Mouse (Mus musculus) embryonic facial prominence, embryonic 14.5 days (tissue): Measurements from ENCODE around the gene Zfp568. TPM values are rescaled to one million over a fixed set of nuclear protein-coding genes. Genes with fewer than 3 reads are reported as not detected.
A peak's percentile ranks its signal among the peaks of the same experiment; 100 is the strongest.

Experiments
- ATAC-seq: fragments of 200-750 bp; cut with Nextera tagmentation; 2 replicates; pipeline ENCODE4 v1.8.0; 2017; ENCODE audit warnings: low read depth, moderate number of reproducible peaks, moderate TSS enrichment
- DNase-seq: peaks from one replicate; pipeline ENCODE4 v3.0.0-alpha.2; 2015; ENCODE audit warnings: low spot score
- H3K27ac ChIP-seq: fragments of 300-500 bp; sonication (generic); replicated peaks from 2 replicates; pipeline ENCODE4 v1.5.1; 2014; ENCODE audit warnings: low read depth, mild to moderate bottlenecking, low read length, moderate library complexity
- H3K27me3 ChIP-seq: fragments of 300-500 bp; sonication (generic); replicated peaks from 2 replicates; pipeline ENCODE4 v1.6.1; 2014; ENCODE audit warnings: low read length; ENCODE audit not compliant: control insufficient read depth, insufficient read depth
- H3K36me3 ChIP-seq: fragments of 300-500 bp; sonication (generic); 2 replicates; pipeline ENCODE4 v1.6.1; 2014; ENCODE audit warnings: low read length, mixed read lengths; ENCODE audit not compliant: control insufficient read depth, insufficient read depth
- H3K4me1 ChIP-seq: fragments of 300-500 bp; sonication (generic); 2 replicates; pipeline ENCODE4 v1.6.1; 2014; ENCODE audit warnings: antibody characterized with exemption, low read length; ENCODE audit not compliant: control insufficient read depth, insufficient read depth
- H3K4me2 ChIP-seq: fragments of 300-500 bp; sonication (generic); 2 replicates; pipeline ENCODE4 v1.6.1; 2014; ENCODE audit warnings: low read depth, mild to moderate bottlenecking, low read length, moderate library complexity, mixed read lengths
- H3K4me3 ChIP-seq: fragments of 300-500 bp; sonication (generic); 2 replicates; pipeline ENCODE4 v1.5.1; 2014; ENCODE audit warnings: low read depth, mild to moderate bottlenecking, low read length
- H3K9ac ChIP-seq: fragments of 300-500 bp; sonication (generic); 2 replicates; pipeline ENCODE4 v1.6.1; 2014; ENCODE audit warnings: low read depth, mild to moderate bottlenecking, low read length, moderate library complexity, mixed read lengths
- H3K9me3 ChIP-seq: fragments of 300-500 bp; sonication (generic); 2 replicates; pipeline ENCODE4 v1.6.1; 2016; ENCODE audit warnings: low read length; ENCODE audit not compliant: control insufficient read depth
- WGBS: fragments of 180-500 bp; shearing (Covaris S2); extraction: QIAGEN DNeasy Blood & Tissue Kit; methylation state at CpG from one replicate; pipeline ENCODE4 v1.1.7; 2014; 5-methylcytosine and 5-hydroxymethylcytosine counted together
- polyA plus RNA-seq: library from polyadenylated mRNA; unstranded; fragments of >200 nt; fragmentation: Nextera tagmentation; extraction: Ambion mirVana; gene quantifications from 2 replicates; pipeline ENCODE4 v1.2.1, GENCODE M21; 2014

Zfp568 gene
- polyA plus RNA-seq, 1 experiment from 2014 or later, result 29.9 TPM

GRCm38 (mm10) chr7:29981860-29982259, 1.9 kb upstream of the Zfp568 start:
- H3K27ac ChIP-seq, result no peak overlapping the region; the same call in 1 of the 2 replicates
- no peak overlapping the region for H3K4me3 ChIP-seq
- H3K9ac ChIP-seq, result no peak overlapping the region
- no peaks in the 10 kb centered on the region for H3K27me3 ChIP-seq
- DNase-seq, result peak; percentile 63
- 0 out of 2 replicates have a peak, but pooled peaks cover 3% of the 10 kb centered on the region for H3K9me3 ChIP-seq
- ATAC-seq, result no peak
- peaks cover 12% of the 10 kb centered on the region for H3K36me3 ChIP-seq
- WGBS, result 63% methylated on average over 3 of the region's 3 CpGs
- H3K4me2 ChIP-seq, result no peak overlapping the region
- peaks cover 11% of the 10 kb centered on the region; the same call in 1 of the 2 replicates for H3K4me1 ChIP-seq

- H3K36me3 ChIP-seq, result peaks cover 14% of the 10 kb centered on the region
- no peak overlapping the region for H3K9ac ChIP-seq
- H3K4me3 ChIP-seq, result no peak overlapping the region
- H3K4me1 ChIP-seq, result peaks cover 11% of the 10 kb centered on the region; the same call in 1 of the 2 replicates
- H3K27me3 ChIP-seq, result no peaks in the 10 kb centered on the region
- 77% methylated on average over 4 of the region's 4 CpGs for WGBS
- ATAC-seq (no peak), DNase-seq (no peak)
- 0 out of 2 replicates have a peak, but pooled peaks cover 3% of the 10 kb centered on the region for H3K9me3 ChIP-seq
- peak overlapping the region; percentile 75; the same call in 1 of the 2 replicates for H3K4me2 ChIP-seq
- H3K27ac ChIP-seq, result no peak overlapping the region
Observed at GRCm38 (mm10) chr7:29982341-29982740, 1.4 kb upstream of the Zfp568 start.

GRCm38 (mm10) chr7:29982931-29983330, 824 bp upstream of the Zfp568 start:
- 0 out of 2 replicates have a peak, but pooled peaks cover 3% of the 10 kb centered on the region for H3K9me3 ChIP-seq
- peak overlapping the region; percentile 88 for H3K9ac ChIP-seq
- peaks cover 11% of the 10 kb centered on the region; the same call in 1 of the 2 replicates for H3K4me1 ChIP-seq
- H3K27ac ChIP-seq, result peak overlapping the region; percentile 95
- 35% methylated on average over 6 of the region's 6 CpGs for WGBS
- peak overlapping the region; percentile 75 for H3K4me2 ChIP-seq
- ATAC-seq (no peak), DNase-seq (no peak)
- H3K27me3 ChIP-seq, result no peaks in the 10 kb centered on the region
- peaks cover 20% of the 10 kb centered on the region for H3K36me3 ChIP-seq
- H3K4me3 ChIP-seq, result peak overlapping the region; percentile 89

GRCm38 (mm10) chr7:29983340-29983689, 440 bp upstream of the Zfp568 start:
- DNase-seq (no peak), ATAC-seq (no peak; the same call in 1 of the 2 replicates)
- WGBS, result 1% methylated on average over 8 of the region's 8 CpGs
- Histone ChIP-seq H3K9me3 (0 out of 2 replicates have a peak, but pooled peaks cover 3% of the 10 kb centered on the region), H3K27me3 (no peaks in the 10 kb centered on the region), H3K4me1 (peaks cover 11% of the 10 kb centered on the region; the same call in 1 of the 2 replicates), H3K4me3 (peak overlapping the region; percentile 89), H3K36me3 (peaks cover 23% of the 10 kb centered on the region), H3K9ac (peak overlapping the region; percentile 88), H3K27ac (peak overlapping the region; percentile 95), H3K4me2 (peak overlapping the region; percentile 75)

GRCm38 (mm10) chr7:29986101-29986500, 2.3 kb downstream of the Zfp568 start:
- no peaks in the 10 kb centered on the region for H3K27me3 ChIP-seq
- ATAC-seq, result no peak
- DNase-seq, result no peak
- H3K4me3 ChIP-seq, result 0 out of 2 replicates have a peak overlapping the region, but pooled peaks have one; percentile 89
- peaks cover 44% of the 10 kb centered on the region for H3K36me3 ChIP-seq
- H3K9me3 ChIP-seq, result no peaks in the 10 kb centered on the region
- H3K4me1 ChIP-seq, result peaks cover 11% of the 10 kb centered on the region; the same call in 1 of the 2 replicates
- WGBS, result 86% methylated on average over 8 of the region's 8 CpGs
- peak overlapping the region; percentile 75 for H3K4me2 ChIP-seq
- no peak overlapping the region for H3K27ac ChIP-seq
- no peak overlapping the region for H3K9ac ChIP-seq

GRCm38 (mm10) chr7:29987551-29987950, 3.8 kb downstream of the Zfp568 start:
- Histone ChIP-seq H3K4me1 (peaks cover 11% of the 10 kb centered on the region; the same call in 1 of the 2 replicates), H3K36me3 (peaks cover 57% of the 10 kb centered on the region), H3K4me2 (no peak overlapping the region), H3K27me3 (no peaks in the 10 kb centered on the region), H3K9ac (no peak overlapping the region), H3K9me3 (no peaks in the 10 kb centered on the region), H3K4me3 (no peak overlapping the region), H3K27ac (no peak overlapping the region)
- 92% methylated on average over 5 of the region's 5 CpGs for WGBS
- ATAC-seq (no peak), DNase-seq (no peak)

GRCm38 (mm10) chr7:29989031-29989430, 5.3 kb downstream of the Zfp568 start:
- Histone ChIP-seq H3K4me2 (no peak overlapping the region), H3K36me3 (peaks cover 69% of the 10 kb centered on the region), H3K4me3 (no peak overlapping the region), H3K9me3 (no peaks in the 10 kb centered on the region), H3K4me1 (peaks cover 4% of the 10 kb centered on the region; the same call in 1 of the 2 replicates), H3K27ac (no peak overlapping the region), H3K9ac (no peak overlapping the region), H3K27me3 (no peaks in the 10 kb centered on the region)
- peak; percentile 37 for ATAC-seq
- DNase-seq, result peak; percentile 56
- 75% methylated on average over 11 of the region's 11 CpGs for WGBS

- Histone ChIP-seq H3K9me3 (no peaks in the 10 kb centered on the region), H3K4me2 (no peak overlapping the region), H3K9ac (no peak overlapping the region), H3K27ac (no peak overlapping the region), H3K27me3 (no peaks in the 10 kb centered on the region), H3K4me3 (no peak overlapping the region), H3K4me1 (no peaks in the 10 kb centered on the region), H3K36me3 (peaks cover 81% of the 10 kb centered on the region)
- ATAC-seq (no peak), DNase-seq (no peak)
- WGBS, result 96% methylated on average over 8 of the region's 8 CpGs
Observed at GRCm38 (mm10) chr7:29992698-29993097, 8.9 kb downstream of the Zfp568 start.

- Histone ChIP-seq H3K9ac (no peak overlapping the region), H3K4me2 (no peak overlapping the region), H3K4me3 (no peak overlapping the region), H3K27ac (no peak overlapping the region), H3K4me1 (no peaks in the 10 kb centered on the region), H3K27me3 (no peaks in the 10 kb centered on the region), H3K36me3 (peaks cover 81% of the 10 kb centered on the region), H3K9me3 (no peaks in the 10 kb centered on the region)
- ATAC-seq (no peak), DNase-seq (no peak)
- 96% methylated on average over 9 of the region's 9 CpGs for WGBS
Observed at GRCm38 (mm10) chr7:29993340-29993739, 9.6 kb downstream of the Zfp568 start.
